Mouse (Mus musculus): ENCODE results near the gene Rab3ip. TPM values are rescaled to one million over a fixed set of nuclear protein-coding genes. Genes with fewer than 3 reads are reported as not detected.

Gene Rab3ip
- total and polyA plus RNA-seq, 3 experiments = 15.2 to 23.2 TPM; not detected in 1

- no peaks in the 10 kb centered on the region for H3K36me3 ChIP-seq (ENCODE audit: control insufficient read depth in 1 of 2, insufficient read depth in 2 of 2, low read length in 2 of 2)
- H3K9me3 ChIP-seq (replicated peaks; ENCODE audit: insufficient read depth, low read length) = no peaks in the 10 kb centered on the region
- DNase-seq (ENCODE audit: low read depth, low spot score) = no peak
- H3K4me3 ChIP-seq (ENCODE audit: control insufficient read depth in 1 of 2, insufficient read depth in 1 of 2, low read depth in 2 of 2, low read length in 2 of 2) = no peak overlapping the region
- H3K79me2 ChIP-seq (ENCODE audit: control insufficient read depth, insufficient read depth, low read length, poor library complexity) = no peaks in the 10 kb centered on the region
- H3K27ac ChIP-seq (ENCODE audit: control insufficient read depth, low read depth, low read length) = no peak overlapping the region
- H3K9ac ChIP-seq (ENCODE audit: control insufficient read depth, low read depth, low read length, poor library complexity, severe bottlenecking) = no peak overlapping the region
- TF ChIP-seq MYC (IDR thresholded peaks at IDR 0.05; ENCODE audit: low read depth, low read length) (no peak), MYB (IDR thresholded peaks at IDR 0.05; ENCODE audit: low read depth, low read length) (no peak), ZKSCAN1 (IDR thresholded peaks at IDR 0.05; ENCODE audit: low read depth, low read length) (no peak), HCFC1 (IDR thresholded peaks at IDR 0.05; ENCODE audit: low read depth, low read length) (no peak), GABPA (IDR thresholded peaks at IDR 0.05; ENCODE audit: low read depth, low read length) (no peak), TCF12 (IDR thresholded peaks at IDR 0.05; ENCODE audit: low read depth, low read length) (no peak), POLR2AphosphoS5 (IDR thresholded peaks at IDR 0.05; ENCODE audit: borderline replicate concordance, low read depth, low read length) (no peak), NELFE (IDR thresholded peaks at IDR 0.05; ENCODE audit: low read depth, low read length) (no peak), ELF1 (IDR thresholded peaks at IDR 0.05; ENCODE audit: low read depth, low read length) (no peak), KAT2A (conservative IDR thresholded peaks at IDR 0.05; ENCODE audit: low read depth, low read length) (no peak), USF2 (IDR thresholded peaks at IDR 0.05; ENCODE audit: borderline replicate concordance in 1 of 2, insufficient read depth in 1 of 2, low read depth in 1 of 2, low read length in 2 of 2) (no peak)
- no peaks in the 10 kb centered on the region for H3K4me1 ChIP-seq (ENCODE audit: control insufficient read depth in 1 of 2, insufficient read depth in 2 of 2, low read length in 2 of 2)
- H3K27me3 ChIP-seq (ENCODE audit: control insufficient read depth in 1 of 2, insufficient read depth in 2 of 2, low read length in 2 of 2) = no peaks in the 10 kb centered on the region
These were observed 79.8 kb downstream of the Rab3ip start for GRCm38 (mm10) chr10:116870819-116871218.

Other genes with a start within 250 kb of the Rab3ip start
- not detected in 2 replicates for gene Myrfl, start 53.9 kb downstream of the Rab3ip start, total RNA-seq (2012; rRNA removed)
- gene Myrfl, start 53.9 kb downstream of the Rab3ip start, polyA plus RNA-seq (2012; ENCODE audit: insufficient read depth in 1 of 2, insufficient read length in 2 of 2, low read depth in 1 of 2, low replicate concordance in 2 of 2, missing spikeins in 1 of 2) = under 1 TPM in 1 of 2 experiments, not detected in 1; 0.03 TPM
- gene Gm10271, start 21.8 kb upstream of the Rab3ip start, total RNA-seq (2012; rRNA removed) = not detected in 2 replicates
- gene Gm10271, start 21.8 kb upstream of the Rab3ip start, polyA plus RNA-seq (2012; ENCODE audit: insufficient read depth in 1 of 2, insufficient read length in 2 of 2, low read depth in 1 of 2, low replicate concordance in 2 of 2, missing spikeins in 1 of 2) = not detected
- gene Best3, start 35.5 kb upstream of the Rab3ip start, total RNA-seq (2012; rRNA removed) = not detected in 2 replicates
- gene Best3, start 35.5 kb upstream of the Rab3ip start, polyA plus RNA-seq (2012; ENCODE audit: insufficient read depth in 1 of 2, insufficient read length in 2 of 2, low read depth in 1 of 2, low replicate concordance in 2 of 2, missing spikeins in 1 of 2) = not detected
- not detected in 2 replicates for gene Lrrc10, start 94.6 kb upstream of the Rab3ip start, total RNA-seq (2012; rRNA removed)
- gene Lrrc10, start 94.6 kb upstream of the Rab3ip start, polyA plus RNA-seq (2012; ENCODE audit: insufficient read depth in 1 of 2, insufficient read length in 2 of 2, low read depth in 1 of 2, low replicate concordance in 2 of 2, missing spikeins in 1 of 2) = under 1 TPM in 1 of 2 experiments, not detected in 1; 0.18 TPM
- gene Cct2, start 113.0 kb upstream of the Rab3ip start, total RNA-seq (2012; rRNA removed) = 543 and 600 TPM in 2 replicates
- gene Cct2, start 113.0 kb upstream of the Rab3ip start, polyA plus RNA-seq (2012; ENCODE audit: insufficient read depth in 1 of 2, insufficient read length in 2 of 2, low read depth in 1 of 2, low replicate concordance in 2 of 2, missing spikeins in 1 of 2) = 100 to 1,000 TPM in 1 of 2 experiments, not detected in 1; 879 TPM
- 6.6 and 6.7 TPM in 2 replicates for gene Frs2, start 197.8 kb upstream of the Rab3ip start, total RNA-seq (2012; rRNA removed)
- gene Frs2, start 197.8 kb upstream of the Rab3ip start, polyA plus RNA-seq (2012; ENCODE audit: insufficient read depth in 1 of 2, insufficient read length in 2 of 2, low read depth in 1 of 2, low replicate concordance in 2 of 2, missing spikeins in 1 of 2) = 100 to 1,000 TPM in 1 of 2 experiments, 10 to 100 TPM in 1; 11.8 to 129 TPM